Mouse (Mus musculus) testis, postnatal 14 days (tissue): ENCODE measurements around the gene Cutc.

Source experiments
- DNase-seq: peaks from one replicate; pipeline ENCODE4 v3.0.0; 2021; ENCODE audit warnings: low spot score

The Cutc gene

GRCm38 (mm10) chr19:43753226-43753835 lies 535 bp downstream of the Cutc start:
- peak; percentile 85 for DNase-seq

DNA sequence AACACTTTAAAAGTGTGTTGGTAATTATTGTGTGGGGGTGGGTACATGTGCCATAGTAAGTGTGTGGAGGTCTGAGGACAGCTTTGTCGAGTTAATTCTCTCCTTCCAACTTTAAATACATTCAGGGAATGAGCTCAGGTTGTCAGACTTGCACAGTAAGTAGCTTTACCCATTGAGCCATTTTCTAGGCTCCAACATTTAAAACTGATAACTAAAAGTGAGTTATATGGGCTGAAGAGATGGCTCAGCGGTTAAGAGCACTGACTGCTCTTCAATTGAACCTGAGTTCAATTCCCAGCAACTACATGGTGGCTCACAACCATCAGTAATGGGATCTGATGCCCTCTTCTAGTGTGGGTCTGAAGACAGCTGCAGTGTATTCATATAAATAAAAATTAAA lies 1.4 kb downstream of the Cutc start:
- DNase-seq, result no peak

DNA sequence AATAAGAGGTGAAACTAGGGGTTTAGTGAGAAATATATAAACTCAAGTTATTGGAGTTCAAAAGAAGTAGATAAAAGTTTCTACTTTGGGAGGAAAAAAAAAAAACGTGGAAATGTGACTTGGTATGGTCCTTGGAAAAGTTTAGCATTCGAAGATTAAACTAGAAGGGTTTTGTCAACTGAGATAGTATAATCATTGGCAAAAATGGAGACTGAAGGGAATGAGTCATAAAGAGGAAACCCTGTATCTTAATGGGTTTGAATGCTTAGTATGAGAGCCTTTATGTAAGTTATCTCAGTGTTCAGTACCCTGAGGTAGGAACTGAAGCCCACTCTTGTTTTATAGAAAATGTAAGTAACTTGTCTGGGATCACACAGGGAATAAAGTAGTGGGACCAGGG lies 2.1 kb downstream of the Cutc start:
- no peak for DNase-seq

DNA sequence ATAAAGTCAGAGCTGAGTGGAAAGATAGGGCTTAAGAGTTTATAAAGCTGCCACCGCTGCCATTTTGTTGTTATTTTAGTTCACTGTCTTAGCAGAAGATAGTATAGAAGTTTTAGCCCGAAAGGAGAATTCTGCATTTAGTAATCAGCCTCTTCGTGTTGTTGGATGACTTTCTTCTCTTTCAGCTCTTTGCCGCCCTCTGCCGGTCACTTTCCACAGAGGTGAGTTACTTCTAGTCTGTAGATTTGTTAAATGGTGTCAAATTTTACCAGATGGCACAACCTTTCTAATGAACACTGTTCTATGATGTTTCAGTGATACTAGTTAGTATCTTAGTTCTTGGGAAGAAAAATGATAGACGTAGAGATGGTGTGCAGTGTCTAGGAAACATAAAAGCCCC lies 7.7 kb downstream of the Cutc start:
- DNase-seq, result no peak

DNA sequence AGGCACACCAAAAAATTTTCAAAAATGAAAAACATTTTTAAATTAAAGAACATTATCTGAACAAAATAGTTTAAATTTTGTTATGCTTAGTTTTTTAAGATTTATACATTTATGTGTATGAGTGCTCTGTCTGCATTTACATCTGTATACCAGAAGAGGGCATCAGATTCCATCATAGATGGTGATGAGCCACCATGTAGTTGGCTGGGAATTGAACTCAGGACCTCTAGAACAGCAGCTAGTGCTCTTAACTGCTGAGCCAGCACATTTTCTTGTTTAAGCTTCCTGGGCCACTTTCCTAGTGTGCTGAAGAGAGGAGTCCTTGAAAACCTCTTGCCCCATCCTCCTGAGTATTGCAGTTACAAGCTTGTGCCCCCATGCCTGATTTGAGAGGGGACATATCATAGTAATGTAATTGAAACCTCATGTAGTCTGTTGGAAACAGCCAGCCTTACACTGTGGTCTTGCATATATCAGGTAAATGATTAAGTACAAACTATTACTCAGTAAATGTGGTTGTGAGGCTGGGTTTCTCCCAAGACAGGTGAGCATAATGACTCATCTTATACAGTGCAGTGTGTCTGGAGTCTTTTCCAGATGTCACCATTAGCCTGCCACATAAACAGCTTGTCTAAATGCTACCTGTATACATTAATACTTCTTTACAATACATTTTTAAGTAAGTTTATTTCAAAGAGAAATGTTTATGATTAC lies 8.9 kb downstream of the Cutc start:
- DNase-seq, result no peak

GRCm38 (mm10) chr19:43762410-43762809 lies 9.6 kb downstream of the Cutc start:
- no peak for DNase-seq

DNA sequence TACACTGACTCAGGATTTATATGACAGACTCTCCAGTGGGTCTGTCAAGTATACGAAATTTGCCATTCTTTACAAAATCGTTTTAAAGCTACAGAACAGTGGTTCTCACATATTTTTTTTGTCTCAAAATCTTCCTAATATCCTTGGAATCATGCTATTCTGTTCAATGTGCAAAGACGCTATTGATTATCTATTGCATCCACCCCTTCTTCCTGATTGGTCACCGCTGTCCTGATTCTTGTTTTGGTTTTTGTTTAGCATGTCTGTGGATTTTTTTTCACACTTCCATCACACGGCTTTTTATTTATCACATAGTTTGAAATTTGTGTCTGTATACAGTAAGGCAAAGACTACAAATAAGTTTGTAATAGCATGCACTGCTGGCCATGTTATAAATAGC lies 13.7 kb downstream of the Cutc start:
- DNase-seq, result no peak

- no peak for DNase-seq
Measured at GRCm38 (mm10) chr19:43767549-43768322, 14.9 kb downstream of the Cutc start.

DNA sequence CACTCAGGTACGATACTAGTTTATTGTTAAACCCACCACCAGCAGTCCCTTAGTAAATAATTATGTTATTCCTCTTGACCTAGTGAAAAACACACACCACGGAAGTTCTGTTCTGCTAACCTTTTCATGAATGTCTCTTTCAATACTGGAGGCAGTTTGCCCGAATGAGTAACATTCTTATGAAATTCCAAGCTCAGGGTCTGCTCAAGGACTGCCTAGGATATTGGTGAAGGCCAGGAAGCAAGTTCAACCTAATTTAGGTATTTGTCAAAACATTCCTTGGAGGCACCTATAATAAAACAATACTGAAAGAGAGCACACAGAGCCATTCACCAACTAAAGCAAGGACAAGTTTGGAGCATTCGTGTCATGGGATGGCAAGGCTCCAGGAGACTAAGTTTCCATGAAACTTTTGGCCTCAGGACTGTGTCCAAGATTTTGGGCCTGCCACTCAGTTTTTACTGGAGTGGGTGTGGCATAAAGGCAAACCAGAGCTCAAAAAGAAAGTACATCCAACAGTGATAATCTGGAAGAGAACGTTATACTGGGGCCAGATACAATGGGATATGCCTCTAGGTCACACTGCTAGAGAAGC lies 16.7 kb downstream of the Cutc start:
- DNase-seq, result no peak

GRCm38 (mm10) chr19:43770584-43770983 lies 17.8 kb downstream of the Cutc start:
- DNase-seq, result no peak

DNA sequence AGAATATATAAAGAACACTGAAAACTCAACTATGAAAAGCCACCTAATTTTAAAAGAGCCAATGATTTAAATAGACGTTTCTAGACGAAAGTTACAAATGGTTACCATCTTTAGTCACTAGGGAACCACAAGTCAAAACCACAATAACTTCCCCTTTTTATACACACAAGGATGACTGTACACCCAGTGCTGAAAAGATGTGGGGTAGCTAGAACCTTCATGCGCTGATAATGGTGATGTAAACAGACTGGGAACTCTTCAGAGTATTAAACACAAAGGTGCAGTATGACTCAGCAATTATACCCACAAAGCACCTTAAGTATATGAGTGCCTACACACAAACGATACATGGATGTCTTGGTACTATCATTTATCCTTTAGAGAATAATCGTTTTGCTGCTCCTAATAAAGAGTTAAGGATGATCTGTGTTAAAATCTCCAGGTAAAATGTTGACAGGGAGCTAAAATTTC lies 18.7 kb downstream of the Cutc start:
- no peak for DNase-seq

GRCm38 (mm10) chr19:43772311-43772710 lies 19.5 kb downstream of the Cutc start:
- no peak for DNase-seq

- no peak for DNase-seq
Measured at GRCm38 (mm10) chr19:43775433-43775832, 22.6 kb downstream of the Cutc start.

DNA sequence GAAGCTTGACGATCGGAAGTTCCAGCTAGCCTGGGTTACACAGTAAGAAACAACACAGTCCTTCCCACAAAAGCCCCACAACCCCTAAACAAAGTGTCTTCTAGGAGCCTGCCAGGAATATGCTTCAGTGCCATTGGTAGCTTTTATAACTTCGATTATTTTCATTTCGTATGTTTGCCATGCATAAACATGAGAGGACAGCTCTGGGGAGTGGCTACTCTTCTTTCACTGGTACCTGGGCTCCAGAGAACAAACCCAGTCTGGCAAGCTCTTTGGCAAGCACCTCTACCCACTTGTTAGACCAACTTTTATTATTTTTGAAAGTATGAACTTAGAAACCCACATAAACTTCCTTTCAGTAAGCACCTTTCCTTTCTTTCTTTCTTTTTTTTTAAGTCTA lies 23.8 kb downstream of the Cutc start:
- no peak for DNase-seq

DNA sequence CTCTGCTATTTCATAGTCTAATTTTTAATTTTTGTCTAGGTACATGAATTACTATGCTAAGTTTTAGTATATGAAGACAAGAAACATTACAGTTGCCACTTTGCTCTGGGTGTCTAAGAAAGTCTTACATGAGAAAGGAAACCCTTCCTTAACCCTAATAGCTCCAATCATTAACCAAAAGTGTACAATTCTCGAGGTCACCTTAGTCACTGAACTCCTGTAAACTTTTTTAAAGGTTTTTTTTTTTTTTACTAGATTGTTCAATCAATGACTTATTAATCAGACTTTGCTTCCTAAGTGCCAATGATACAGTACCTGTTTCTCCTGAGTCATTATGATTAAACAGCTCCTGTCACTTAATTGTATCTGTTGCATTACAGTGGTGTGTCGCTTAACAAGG lies 24.5 kb downstream of the Cutc start:
- no peak for DNase-seq

DNA sequence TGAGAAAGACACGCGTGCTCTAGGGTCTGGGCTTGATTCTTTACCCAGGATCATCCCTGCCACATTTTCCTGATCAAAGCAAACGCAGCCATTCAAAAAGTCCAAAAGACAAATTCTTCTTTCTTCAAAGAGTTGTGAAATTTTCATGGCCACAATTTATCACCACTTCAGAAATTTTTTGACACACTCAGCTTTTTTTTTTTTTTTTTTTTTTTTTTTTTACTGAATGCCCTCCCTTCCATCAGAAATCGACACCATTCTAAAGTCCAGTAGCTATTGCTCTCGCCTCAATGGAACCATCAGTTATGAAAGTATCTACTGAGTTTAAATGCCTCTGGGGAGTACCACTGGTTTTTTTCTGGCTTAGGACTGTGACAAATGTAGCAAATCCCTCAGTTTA lies 27.6 kb downstream of the Cutc start:
- no peak for DNase-seq

GRCm38 (mm10) chr19:43781980-43782379 lies 29.2 kb downstream of the Cutc start, which contains the start of gene Abcc2:
TSS of gene Abcc2 (plus strand) at chr19:43782192.
- no peak for DNase-seq

DNA sequence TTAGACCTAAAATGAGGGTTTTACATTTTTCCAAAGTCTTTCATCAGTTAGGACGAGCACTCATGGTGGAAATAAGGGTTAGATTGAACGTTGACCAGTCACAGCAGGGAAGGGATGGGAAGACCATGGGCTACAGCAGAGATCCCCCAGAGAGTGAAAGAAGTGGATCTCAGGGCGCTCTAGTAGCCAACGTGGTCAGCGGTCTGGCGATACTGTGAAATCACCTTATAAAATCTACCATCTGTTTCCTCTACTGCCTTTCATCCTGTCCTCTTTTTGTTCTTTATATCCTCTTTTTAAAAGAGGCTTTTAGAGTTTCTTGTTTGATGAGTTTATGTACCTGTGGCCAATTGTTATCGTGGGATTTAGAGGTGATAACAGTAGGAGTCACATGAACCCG lies 32.0 kb downstream of the Cutc start:
- no peak for DNase-seq

GRCm38 (mm10) chr19:43786249-43787026 lies 33.6 kb downstream of the Cutc start:
- no peak for DNase-seq

- DNase-seq, result no peak
Measured at GRCm38 (mm10) chr19:43789817-43790216, 37.0 kb downstream of the Cutc start.

DNA sequence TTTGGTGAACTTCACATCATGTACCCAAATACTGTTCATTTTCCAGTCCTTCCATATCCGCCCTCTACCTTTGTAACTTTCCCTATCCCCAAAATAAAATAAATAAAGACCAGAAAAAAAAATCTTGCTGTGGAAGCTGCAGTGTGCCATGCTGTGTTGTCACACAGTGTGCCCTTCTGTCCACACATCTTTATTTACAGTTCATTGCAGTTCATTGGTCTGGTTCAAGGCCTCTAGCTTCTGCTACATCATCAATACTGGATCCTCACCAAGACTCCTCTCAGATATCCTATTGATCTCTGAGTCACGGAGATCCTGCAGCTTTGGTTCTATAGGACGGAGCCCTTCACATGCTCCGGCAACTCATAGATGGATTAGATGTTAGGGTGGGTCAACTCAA lies 39.7 kb downstream of the Cutc start:
- DNase-seq, result no peak

DNA sequence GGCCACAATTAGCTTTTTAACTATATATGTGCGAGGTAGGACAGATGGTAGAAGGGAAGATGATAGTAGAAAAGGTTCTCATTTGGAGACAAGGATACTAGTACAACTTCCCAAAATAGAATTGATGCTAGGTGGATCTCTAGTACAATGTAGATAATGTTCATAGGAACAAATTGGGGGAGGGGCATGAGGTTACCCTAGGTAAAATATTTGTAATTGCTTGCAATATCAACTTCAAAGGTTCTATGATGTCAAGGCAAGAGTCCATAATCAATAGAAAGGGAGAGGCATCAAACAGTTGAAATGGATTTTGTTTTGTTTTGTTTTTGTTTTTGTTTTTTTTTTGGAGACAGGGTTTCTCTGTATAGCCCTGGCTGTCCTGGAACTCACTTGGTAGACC lies 41.2 kb downstream of the Cutc start:
- DNase-seq, result no peak
